Mouse (Mus musculus): Measurements from ENCODE around the gene Ulk4.

Ulk4 gene

GRCm38 (mm10) chr9:120961969-120962700 lies 314.9 kb downstream of the Ulk4 start:
- in situ Hi-C loops (cut with MboI; ENCODE audit: unreplicated experiment in 2 of 2): no loop called here

- in situ Hi-C loops (cut with MboI; ENCODE audit: unreplicated experiment in 2 of 2): no loop called here
These were observed 315.5 kb downstream of the Ulk4 start for GRCm38 (mm10) chr9:120961466-120961865.

GRCm38 (mm10) chr9:120960611-120961010 lies 316.4 kb downstream of the Ulk4 start:
- in situ Hi-C loops (cut with MboI; ENCODE audit: unreplicated experiment in 2 of 2): no loop called here

GRCm38 (mm10) chr9:120959225-120959624 lies 317.8 kb downstream of the Ulk4 start:
- in situ Hi-C loops (cut with MboI; ENCODE audit: unreplicated experiment in 2 of 2): no loop called here

- in situ Hi-C loops (cut with MboI; ENCODE audit: unreplicated experiment in 2 of 2): no loop called here
These were observed 318.4 kb downstream of the Ulk4 start for GRCm38 (mm10) chr9:120958560-120958959.

GRCm38 (mm10) chr9:120958051-120958450 lies 318.9 kb downstream of the Ulk4 start:
- in situ Hi-C loops (cut with MboI; ENCODE audit: unreplicated experiment in 2 of 2): no loop called here

GRCm38 (mm10) chr9:120951947-120952346 lies 325.1 kb downstream of the Ulk4 start:
- in situ Hi-C loops (cut with MboI; ENCODE audit: unreplicated experiment in 2 of 2): no loop called here

GRCm38 (mm10) chr9:120950761-120951160 lies 326.2 kb downstream of the Ulk4 start:
- in situ Hi-C loops (cut with MboI; ENCODE audit: unreplicated experiment in 2 of 2): no loop called here

GRCm38 (mm10) chr9:120948832-120949231 lies 328.2 kb downstream of the Ulk4 start:
- in situ Hi-C loops (cut with MboI; ENCODE audit: unreplicated experiment in 2 of 2): loop anchor here (25.0 kb wide), 3 partner anchors 438 to 812 kb away; partner anchors contain the start of genes Eif1b (in 1 of the 2), Mobp (in 1 of the 2) and Rpsa (in 1 of the 2)

GRCm38 (mm10) chr9:120946131-120946530 lies 330.9 kb downstream of the Ulk4 start:
- in situ Hi-C loops (cut with MboI; ENCODE audit: unreplicated experiment in 2 of 2): loop anchor here (25.0 kb wide), 3 partner anchors 441 to 809 kb away; partner anchors contain the start of genes Eif1b (in 1 of the 2), Mobp (in 1 of the 2) and Rpsa (in 1 of the 2)

- in situ Hi-C loops (cut with MboI; ENCODE audit: unreplicated experiment in 2 of 2): loop anchor here (25.0 kb wide), 3 partner anchors 443 to 807 kb away; partner anchors contain the start of genes Eif1b (in 1 of the 2), Mobp (in 1 of the 2) and Rpsa (in 1 of the 2)
These were observed 332.8 kb downstream of the Ulk4 start for GRCm38 (mm10) chr9:120944211-120944610.

- in situ Hi-C loops (cut with MboI; ENCODE audit: unreplicated experiment in 2 of 2): loop anchor here (25.0 kb wide), 3 partner anchors 444 to 806 kb away; partner anchors contain the start of genes Eif1b (in 1 of the 2), Mobp (in 1 of the 2) and Rpsa (in 1 of the 2)
These were observed 333.2 kb downstream of the Ulk4 start for GRCm38 (mm10) chr9:120943757-120944156.

GRCm38 (mm10) chr9:120940858-120941257 lies 336.1 kb downstream of the Ulk4 start:
- in situ Hi-C loops (cut with MboI; ENCODE audit: unreplicated experiment in 2 of 2): loop anchor here (25.0 kb wide), 3 partner anchors 446 to 804 kb away; partner anchors contain the start of genes Eif1b (in 1 of the 2), Mobp (in 1 of the 2) and Rpsa (in 1 of the 2)

- in situ Hi-C loops (cut with MboI; ENCODE audit: unreplicated experiment in 2 of 2): loop anchor here (5.0 to 25.0 kb wide), 6 partner anchors 352 to 799 kb away; partner anchors contain the start of genes Eif1b (in 2 of the 2), Mobp (in 1 of the 2) and Rpsa (in 1 of the 2)
These were observed 340.6 kb downstream of the Ulk4 start for GRCm38 (mm10) chr9:120936351-120936750.

GRCm38 (mm10) chr9:120935634-120935922 lies 341.4 kb downstream of the Ulk4 start:
- in situ Hi-C loops (cut with MboI; ENCODE audit: unreplicated experiment in 2 of 2): loop anchor here (5.0 to 25.0 kb wide), 6 partner anchors 351 to 798 kb away; partner anchors contain the start of genes Eif1b (in 2 of the 2), Mobp (in 1 of the 2) and Rpsa (in 1 of the 2)

- in situ Hi-C loops (cut with MboI; ENCODE audit: unreplicated experiment in 2 of 2): loop anchor here (5.0 to 25.0 kb wide), 6 partner anchors 350 to 798 kb away; partner anchors contain the start of genes Eif1b (in 2 of the 2), Mobp (in 1 of the 2) and Rpsa (in 1 of the 2)
These were observed 342.0 kb downstream of the Ulk4 start for GRCm38 (mm10) chr9:120934821-120935633.

GRCm38 (mm10) chr9:120933886-120934758 lies 342.9 kb downstream of the Ulk4 start:
- in situ Hi-C loops (cut with MboI; ENCODE audit: unreplicated experiment in 2 of 2): loop anchor here (10.0 to 25.0 kb wide), 5 partner anchors 349 to 797 kb away; partner anchors contain the start of genes Eif1b (in 2 of the 2), Mobp (in 1 of the 2) and Rpsa (in 1 of the 2)

GRCm38 (mm10) chr9:120933587-120933885 lies 343.5 kb downstream of the Ulk4 start:
- in situ Hi-C loops (cut with MboI; ENCODE audit: unreplicated experiment in 2 of 2): loop anchor here (10.0 to 25.0 kb wide), 5 partner anchors 349 to 796 kb away; partner anchors contain the start of genes Eif1b (in 2 of the 2), Mobp (in 1 of the 2) and Rpsa (in 1 of the 2)

GRCm38 (mm10) chr9:120932797-120933586 lies 344.0 kb downstream of the Ulk4 start:
- in situ Hi-C loops (cut with MboI; ENCODE audit: unreplicated experiment in 2 of 2): loop anchor here (10.0 to 25.0 kb wide), 5 partner anchors 348 to 796 kb away; partner anchors contain the start of genes Eif1b (in 2 of the 2), Mobp (in 1 of the 2) and Rpsa (in 1 of the 2)
